Mouse (Mus musculus) midbrain, embryonic 13.5 days (tissue): ENCODE data around the gene Smim22. TPM values are rescaled to one million over a fixed set of nuclear protein-coding genes. Genes with fewer than 3 reads are reported as not detected.
A peak's percentile ranks its signal among the peaks of the same experiment; 100 is the strongest.

Source experiments
- ATAC-seq: fragments of 200-750 bp; cut with Nextera tagmentation; 2 replicates; pipeline ENCODE4 v1.8.0; 2017; ENCODE audit warnings: mild to moderate bottlenecking, moderate TSS enrichment, moderate library complexity
- H3K27ac ChIP-seq: fragments of 300-500 bp; sonication (generic); 2 replicates; pipeline ENCODE4 v1.5.1; 2015; ENCODE audit warnings: inconsistent platforms, mild to moderate bottlenecking, moderate library complexity
- H3K27me3 ChIP-seq: fragments of 300-500 bp; sonication (generic); 2 replicates; pipeline ENCODE4 v1.6.1; 2015; ENCODE audit warnings: mild to moderate bottlenecking, inconsistent platforms
- H3K36me3 ChIP-seq: fragments of 300-500 bp; sonication (generic); 2 replicates; pipeline ENCODE4 v1.6.1; 2015; ENCODE audit warnings: mild to moderate bottlenecking, inconsistent platforms
- H3K4me1 ChIP-seq: fragments of 300-500 bp; sonication (generic); replicated peaks from 2 replicates; pipeline ENCODE4 v1.6.1; 2015; ENCODE audit warnings: inconsistent platforms
- H3K4me2 ChIP-seq: fragments of 300-500 bp; sonication (generic); replicated peaks from 2 replicates; pipeline ENCODE4 v1.6.1; 2015; ENCODE audit warnings: moderate library complexity, mild to moderate bottlenecking, inconsistent platforms
- H3K4me3 ChIP-seq: fragments of 300-500 bp; sonication (generic); replicated peaks from 2 replicates; pipeline ENCODE4 v1.5.1; 2015; ENCODE audit warnings: mild to moderate bottlenecking, inconsistent platforms
- H3K9ac ChIP-seq: fragments of 300-500 bp; sonication (generic); replicated peaks from 2 replicates; pipeline ENCODE4 v1.6.1; 2015; ENCODE audit warnings: mild to moderate bottlenecking, inconsistent platforms
- H3K9me3 ChIP-seq: fragments of 300-500 bp; sonication (generic); 2 replicates; pipeline ENCODE4 v1.6.1; 2016; ENCODE audit warnings: mild to moderate bottlenecking, inconsistent platforms
- WGBS: fragments of 180-500 bp; shearing (Covaris S2); methylation state at CpG from one replicate; pipeline ENCODE4 v1.1.7; 2015; 5-methylcytosine and 5-hydroxymethylcytosine counted together
- polyA plus RNA-seq: library from polyadenylated mRNA; unstranded; fragments of >200 nt; fragmentation: Nextera tagmentation; extraction: Ambion mirVana; gene quantifications from 2 replicates; pipeline ENCODE4 v1.2.1, GENCODE M21; 2015

The Smim22 gene
- polyA plus RNA-seq, 1 experiment from 2014 or later, result 0.81 TPM

DNA sequence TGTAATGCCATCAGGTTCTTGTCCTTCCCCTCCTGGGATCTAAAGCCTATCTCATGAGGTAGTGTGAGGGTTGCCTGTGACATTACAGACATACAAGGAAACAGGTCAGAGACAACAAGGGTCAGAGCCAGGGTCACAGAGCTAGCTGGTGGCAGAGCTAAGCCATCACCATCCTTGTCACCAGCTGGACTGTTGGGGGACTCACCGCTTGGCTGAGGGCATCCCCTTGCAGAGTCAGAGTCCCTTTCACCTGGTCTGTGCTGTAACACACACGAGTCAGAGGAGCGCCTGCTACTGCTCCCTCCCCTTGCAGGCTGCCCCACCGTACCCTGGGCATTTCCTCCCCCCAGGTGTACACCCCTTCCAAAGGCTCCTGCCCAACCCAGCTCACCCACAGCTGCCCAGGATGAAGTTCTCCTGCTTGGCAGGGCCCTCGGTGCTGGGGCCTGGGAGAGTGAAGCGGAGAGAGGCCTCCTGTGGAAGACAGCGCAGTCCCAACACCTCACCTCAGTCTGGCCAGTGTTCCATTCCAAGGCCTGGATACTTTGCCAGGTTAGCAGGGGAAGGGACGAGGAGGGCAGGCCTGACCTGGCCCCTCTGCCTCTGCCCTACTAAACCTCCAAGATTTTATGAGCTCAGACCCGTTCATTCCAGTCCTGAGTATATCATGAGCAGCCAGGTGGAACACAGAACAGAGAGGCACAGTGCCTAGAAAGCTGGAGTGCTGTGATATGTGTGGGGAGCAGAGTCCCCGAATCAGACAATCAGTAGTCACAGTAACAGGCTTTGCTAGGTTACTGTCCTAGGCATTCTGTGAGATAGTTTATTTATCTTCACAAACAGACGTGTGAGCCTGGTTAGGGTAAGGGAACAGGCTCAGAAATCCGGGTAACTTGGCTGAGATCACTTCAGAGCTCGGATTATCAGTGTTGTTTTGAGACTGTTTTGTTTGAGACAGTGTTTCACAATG is 5.2 kb downstream of the Smim22 start:
- H3K36me3 ChIP-seq, result peaks cover 53% of the 10 kb centered on the region
- peaks cover 26% of the 10 kb centered on the region for H3K4me1 ChIP-seq
- H3K27ac ChIP-seq, result peak overlapping the region; percentile 82
- peak overlapping the region; percentile 78 for H3K9ac ChIP-seq
- no peak for ATAC-seq
- WGBS, result 57% methylated on average over 13 of the region's 13 CpGs
- no peaks in the 10 kb centered on the region for H3K27me3 ChIP-seq
- H3K4me2 ChIP-seq, result peak overlapping the region; percentile 78
- peak overlapping the region; percentile 68 for H3K4me3 ChIP-seq
- H3K9me3 ChIP-seq, result no peaks in the 10 kb centered on the region

DNA sequence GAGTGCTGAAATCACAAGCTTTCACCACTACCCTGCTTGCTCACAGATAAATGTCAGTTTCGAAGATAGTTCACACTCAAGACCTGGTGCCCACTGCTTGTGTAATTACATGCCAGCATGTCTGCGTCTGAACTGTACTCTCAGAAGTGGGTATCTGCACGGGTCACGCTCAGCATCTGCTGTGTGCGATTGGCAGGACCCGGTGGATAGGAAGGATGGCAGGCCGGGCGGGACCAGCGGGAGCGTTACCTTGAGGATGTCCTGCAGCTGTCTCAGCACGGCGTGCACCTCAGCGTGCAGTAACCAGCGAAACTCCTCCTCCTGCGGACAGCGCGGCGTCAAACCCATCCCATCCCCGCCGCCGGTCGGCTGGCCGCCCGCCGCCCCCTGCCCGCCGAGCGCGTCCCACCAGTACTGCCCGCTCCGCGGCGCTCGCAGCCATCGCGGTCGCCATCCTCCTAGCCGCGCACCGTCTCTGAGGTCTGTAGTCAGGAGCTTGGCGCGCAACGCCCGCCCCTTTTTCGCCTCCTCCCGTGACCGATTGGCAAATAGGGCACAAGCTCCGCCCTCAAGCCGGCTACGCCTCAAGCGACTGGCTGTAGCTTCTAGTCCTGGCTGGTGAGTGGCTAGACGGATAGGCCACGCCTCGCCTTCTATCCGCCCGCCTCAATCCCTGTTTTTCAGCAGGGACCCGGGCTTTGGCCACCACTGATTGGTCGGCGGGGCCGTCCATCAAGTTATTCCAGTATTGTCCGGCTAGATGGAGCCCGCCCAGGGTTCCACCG is 6.2 kb downstream of the Smim22 start, which contains the start of gene Rogdi:
Rogdi (minus strand) TSS at position 500 of the 785 bp plus-strand sequence.
- WGBS, result under 1% methylated on average over 62 of the region's 63 CpGs
- Histone ChIP-seq H3K4me1 (peaks cover 26% of the 10 kb centered on the region), H3K9ac (peak within 1 kb of the TSS; percentile 78), H3K4me3 (peak within 1 kb of the TSS; percentile 68), H3K4me2 (peak within 1 kb of the TSS; percentile 78), H3K36me3 (peaks cover 62% of the 10 kb centered on the region), H3K27ac (peak within 1 kb of the TSS; percentile 82), H3K9me3 (no peaks in the 10 kb centered on the region), H3K27me3 (no peaks in the 10 kb centered on the region)
- peak; percentile 99 for ATAC-seq

DNA sequence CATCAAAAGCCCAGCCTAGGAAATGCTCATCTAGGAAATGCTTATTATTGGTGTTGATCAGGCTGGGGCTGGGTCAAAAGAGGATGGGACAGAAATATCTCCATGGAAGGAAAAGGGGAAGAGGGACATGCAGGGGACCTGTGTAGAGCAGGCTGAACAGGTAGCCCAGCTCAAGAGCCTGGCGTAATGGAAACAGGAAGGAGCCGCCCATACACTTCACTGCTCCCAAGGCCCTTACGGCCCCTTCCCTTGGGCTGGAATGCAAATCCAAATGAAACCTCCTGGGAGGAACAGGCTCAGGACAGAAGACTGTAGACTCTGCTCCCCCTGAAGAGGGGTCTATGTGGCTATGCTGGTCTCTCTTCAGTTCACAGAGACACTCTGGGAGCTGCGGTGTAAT is 7.5 kb downstream of the Smim22 start:
- H3K4me3 ChIP-seq, result no peak overlapping the region
- no peaks in the 10 kb centered on the region for H3K9me3 ChIP-seq
- no peak overlapping the region; the same call in 1 of the 2 replicates for H3K27ac ChIP-seq
- no peaks in the 10 kb centered on the region for H3K27me3 ChIP-seq
- no peak overlapping the region for H3K9ac ChIP-seq
- peaks cover 26% of the 10 kb centered on the region for H3K4me1 ChIP-seq
- H3K4me2 ChIP-seq, result no peak overlapping the region
- ATAC-seq, result no peak
- peaks cover 65% of the 10 kb centered on the region for H3K36me3 ChIP-seq
- WGBS, result 96% methylated on average over 4 of the region's 4 CpGs

DNA sequence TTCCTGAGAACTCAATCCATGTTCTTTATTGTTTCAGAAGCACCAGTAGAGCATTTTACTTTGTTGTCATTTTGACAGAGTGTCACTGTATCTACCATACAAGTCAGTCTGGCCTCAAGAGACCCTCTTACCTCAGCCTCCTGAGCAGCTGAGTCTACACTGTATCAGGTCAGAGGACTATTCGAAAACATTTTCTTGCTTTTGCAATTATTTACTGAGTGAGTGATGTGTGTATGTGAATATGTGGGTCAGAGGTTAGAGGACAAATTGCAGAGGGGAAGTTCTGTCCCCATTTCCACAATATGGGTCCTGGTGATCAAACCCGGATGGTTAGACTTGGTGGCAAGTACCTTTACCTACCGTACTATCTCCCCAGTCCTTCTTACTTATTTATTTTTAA is 16.9 kb downstream of the Smim22 start:
- no peak for ATAC-seq
- no peaks in the 10 kb centered on the region for H3K27me3 ChIP-seq
- no peak overlapping the region for H3K27ac ChIP-seq
- 97% methylated on average over 3 of the region's 3 CpGs for WGBS
- H3K36me3 ChIP-seq, result peaks cover 97% of the 10 kb centered on the region
- no peak overlapping the region for H3K4me2 ChIP-seq
- no peaks in the 10 kb centered on the region for H3K9me3 ChIP-seq
- H3K4me1 ChIP-seq, result no peaks in the 10 kb centered on the region
- no peak overlapping the region for H3K4me3 ChIP-seq
- no peak overlapping the region for H3K9ac ChIP-seq

DNA sequence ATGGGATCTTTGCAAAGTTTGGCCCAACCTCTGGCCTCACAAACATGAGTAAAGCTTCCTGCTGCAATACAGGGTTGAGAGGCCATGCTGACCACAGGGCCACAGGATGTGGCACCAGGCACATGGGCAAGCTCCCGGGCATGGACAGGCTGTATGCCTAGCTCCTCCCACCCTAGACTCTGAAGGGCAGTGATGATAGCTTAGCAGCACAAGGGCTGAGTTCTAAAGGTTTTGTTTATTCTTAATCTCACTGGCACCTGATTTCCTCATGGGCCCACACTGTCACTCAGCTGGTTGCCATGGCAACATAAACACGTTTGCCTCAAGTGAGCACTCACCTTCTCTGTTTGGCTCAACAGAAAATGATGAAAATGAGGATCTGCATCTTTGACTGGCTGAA is 22.8 kb downstream of the Smim22 start:
- no peak overlapping the region for H3K9ac ChIP-seq

DNA sequence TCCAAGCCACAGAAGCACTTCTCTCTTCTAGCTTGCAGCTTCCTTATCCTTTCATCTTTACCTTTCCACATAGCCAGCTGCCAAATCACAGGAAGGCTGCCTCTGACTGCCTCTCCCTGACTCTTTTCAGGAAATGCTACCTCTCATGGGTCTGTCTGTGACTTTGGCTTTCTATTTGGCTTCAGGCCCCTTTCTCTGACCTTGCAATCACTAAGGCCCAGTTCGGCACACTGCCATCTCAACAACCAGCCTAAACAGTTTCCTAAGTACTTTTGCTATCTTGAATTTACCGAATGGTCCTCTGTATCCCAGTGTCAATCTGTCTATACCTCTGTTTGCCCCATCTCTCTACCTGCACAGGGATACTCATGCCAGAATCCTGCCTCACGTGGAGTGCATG is 28.5 kb downstream of the Smim22 start:
- no peak for ATAC-seq
- H3K36me3 ChIP-seq, result peaks cover 98% of the 10 kb centered on the region
- 98% methylated on average over 3 of the region's 3 CpGs for WGBS
- no peak overlapping the region for H3K27ac ChIP-seq
- no peak overlapping the region for H3K9ac ChIP-seq
- no peaks in the 10 kb centered on the region for H3K9me3 ChIP-seq
- H3K4me3 ChIP-seq, result no peak overlapping the region
- no peaks in the 10 kb centered on the region for H3K27me3 ChIP-seq
- no peak overlapping the region for H3K4me2 ChIP-seq
- H3K4me1 ChIP-seq, result no peaks in the 10 kb centered on the region

More for the DNA sequence above, 22.8 kb downstream of the Smim22 start:
- 60% methylated on average over 2 of the region's 2 CpGs for WGBS
- Histone ChIP-seq H3K4me1 (no peaks in the 10 kb centered on the region), H3K4me2 (no peak overlapping the region), H3K9me3 (no peaks in the 10 kb centered on the region), H3K36me3 (peaks cover 99% of the 10 kb centered on the region), H3K27ac (no peak overlapping the region), H3K4me3 (no peak overlapping the region), H3K27me3 (no peaks in the 10 kb centered on the region)
- no peak for ATAC-seq

DNA sequence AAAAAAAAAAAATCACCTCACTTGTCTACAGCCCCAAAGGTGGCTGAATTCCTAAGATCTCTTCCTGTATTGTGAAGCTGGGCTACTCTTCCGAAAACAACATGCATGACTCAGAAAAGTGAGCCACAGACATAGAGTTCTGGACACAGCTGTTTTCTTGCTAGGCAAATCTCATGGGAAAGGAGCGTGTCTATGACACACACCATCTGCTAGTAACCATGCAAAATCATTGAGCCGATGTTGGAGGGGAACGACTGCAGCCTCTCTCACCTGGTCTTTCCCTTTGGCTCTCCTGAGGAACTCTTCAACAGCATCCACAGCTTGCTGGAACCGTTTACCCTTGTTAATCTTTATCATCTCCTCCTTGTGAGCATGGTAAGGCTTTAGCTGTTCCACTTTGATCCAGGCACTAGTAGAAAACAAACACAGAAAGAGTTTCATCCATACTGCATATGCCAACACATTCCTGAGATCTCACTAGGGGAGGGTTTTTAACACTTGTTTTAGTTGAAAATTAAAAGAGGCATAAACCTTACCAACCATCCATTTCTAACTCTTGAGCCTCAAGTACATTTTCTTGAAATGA is 29.7 kb downstream of the Smim22 start:
- Histone ChIP-seq H3K27me3 (no peaks in the 10 kb centered on the region), H3K9me3 (no peaks in the 10 kb centered on the region), H3K9ac (no peak overlapping the region), H3K36me3 (peaks cover 98% of the 10 kb centered on the region), H3K4me2 (no peak overlapping the region), H3K4me3 (no peak overlapping the region), H3K27ac (no peak overlapping the region), H3K4me1 (no peaks in the 10 kb centered on the region)
- ATAC-seq, result no peak
- 87% methylated on average over 5 of the region's 5 CpGs for WGBS

DNA sequence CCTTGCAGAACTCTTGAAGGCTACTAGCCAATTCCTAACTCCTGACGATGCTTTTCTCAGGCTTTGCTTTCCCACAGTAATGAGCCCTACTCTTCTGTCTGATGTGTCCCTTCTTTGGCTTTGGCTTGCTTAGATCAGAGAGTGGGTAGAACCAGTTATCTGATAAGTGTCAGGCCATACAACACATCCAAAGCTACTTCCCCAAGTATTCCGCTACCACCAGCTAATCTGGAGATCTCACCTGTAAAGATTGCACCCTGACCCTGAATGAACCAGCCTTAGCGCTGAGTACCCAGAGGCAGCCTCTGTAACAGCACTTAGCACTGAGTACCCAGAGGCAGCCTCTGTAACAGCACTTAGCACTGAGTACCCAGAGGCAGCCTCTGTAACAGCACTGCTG is 38.2 kb downstream of the Smim22 start:
- no peak overlapping the region for H3K4me3 ChIP-seq
- WGBS, result 89% methylated on average over 3 of the region's 3 CpGs
- H3K27ac ChIP-seq, result no peak overlapping the region

DNA sequence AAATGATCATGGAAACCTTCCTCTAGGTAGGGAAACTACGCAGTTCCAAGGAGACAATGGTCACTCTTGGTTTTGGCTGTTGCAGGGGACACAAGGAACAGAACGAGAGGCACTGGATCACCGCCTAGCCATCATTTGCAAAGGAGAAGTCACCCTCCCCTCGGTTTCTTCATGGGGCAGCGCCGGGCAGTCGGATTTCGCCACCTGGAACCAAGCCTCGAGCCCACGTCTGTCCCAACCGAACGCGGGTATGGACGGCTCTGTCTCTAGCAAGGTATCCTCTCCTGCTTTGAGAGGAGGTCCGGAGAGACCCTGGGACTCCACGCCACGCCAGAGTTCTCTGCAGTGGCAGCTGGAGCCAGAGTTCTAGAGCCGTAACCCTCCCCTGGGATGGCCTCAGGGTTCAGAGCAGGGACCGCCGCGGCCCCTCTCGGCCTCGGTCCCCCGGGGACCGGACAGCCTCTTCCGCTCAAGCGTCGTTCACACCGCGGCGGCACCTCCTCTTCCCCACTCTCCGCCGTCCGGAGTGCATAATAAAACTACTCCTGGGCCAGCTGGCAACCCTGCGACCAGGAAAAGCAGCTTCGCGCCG is 42.2 kb downstream of the Smim22 start:
- no peaks in the 10 kb centered on the region for H3K27me3 ChIP-seq
- peak overlapping the region; percentile 81 for H3K4me3 ChIP-seq
- under 1% methylated on average over 38 of the region's 38 CpGs for WGBS
- peak overlapping the region; percentile 96 for H3K4me2 ChIP-seq
- ATAC-seq, result peak; percentile 72; the same call in 1 of the 2 replicates
- H3K27ac ChIP-seq, result peak overlapping the region; percentile 91
- peaks cover 35% of the 10 kb centered on the region for H3K36me3 ChIP-seq
- H3K4me1 ChIP-seq, result peaks cover 41% of the 10 kb centered on the region
- no peaks in the 10 kb centered on the region for H3K9me3 ChIP-seq
- H3K9ac ChIP-seq, result peak overlapping the region; percentile 96

More for the DNA sequence above, 38.2 kb downstream of the Smim22 start:
- Histone ChIP-seq H3K9ac (no peak overlapping the region), H3K4me2 (no peak overlapping the region), H3K36me3 (peaks cover 69% of the 10 kb centered on the region), H3K4me1 (peaks cover 19% of the 10 kb centered on the region), H3K9me3 (no peaks in the 10 kb centered on the region), H3K27me3 (no peaks in the 10 kb centered on the region)
- no peak for ATAC-seq

DNA sequence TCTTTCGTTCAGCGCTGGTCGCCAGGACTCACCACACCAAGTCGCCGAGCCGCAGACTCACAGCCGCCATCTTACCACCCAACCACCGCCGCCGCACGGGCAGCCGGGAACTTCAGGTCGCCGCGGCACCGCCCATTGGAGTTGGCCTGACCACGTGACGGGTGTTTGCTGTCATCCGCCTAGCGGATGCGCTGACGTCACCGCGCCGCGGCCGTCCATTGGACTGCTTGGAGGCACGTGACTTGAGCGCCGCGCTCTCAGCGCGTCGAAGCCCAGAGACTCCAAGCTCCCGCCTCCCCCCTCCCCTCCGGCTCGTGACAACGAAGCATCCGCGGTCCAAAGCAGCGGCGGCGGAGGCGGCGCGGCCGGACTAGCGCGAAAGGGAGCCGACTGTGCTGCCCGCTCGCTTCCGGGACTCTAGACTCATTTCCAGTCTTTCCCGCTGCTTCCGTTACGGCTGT is 42.7 kb downstream of the Smim22 start, which contains the start of the genes Glyr1 and Ubn1:
Glyr1 (minus strand) TSS at position 90 of the 461 bp plus-strand sequence.
Ubn1 (plus strand) TSS at position 284 of the 461 bp plus-strand sequence.
- Histone ChIP-seq H3K4me3 (peak within 1 kb of the TSS; percentile 81), H3K36me3 (peaks cover 31% of the 10 kb centered on the region), H3K9me3 (no peaks in the 10 kb centered on the region), H3K9ac (peak within 1 kb of the TSS; percentile 96), H3K4me2 (peak within 1 kb of the TSS; percentile 97), H3K4me1 (peaks cover 41% of the 10 kb centered on the region), H3K27me3 (no peaks in the 10 kb centered on the region), H3K27ac (peak within 1 kb of the TSS; percentile 96)
- WGBS, result under 1% methylated on average over 55 of the region's 56 CpGs
- ATAC-seq, result peak; percentile 98
